Mouse (Mus musculus): ENCODE results near the gene Zbtb34. TPM values are rescaled to one million over a fixed set of nuclear protein-coding genes. Genes with fewer than 3 reads are reported as not detected.

Zbtb34 gene
- polyA plus RNA-seq, 1 experiment from 2014 or later = 10.8 TPM

DNA sequence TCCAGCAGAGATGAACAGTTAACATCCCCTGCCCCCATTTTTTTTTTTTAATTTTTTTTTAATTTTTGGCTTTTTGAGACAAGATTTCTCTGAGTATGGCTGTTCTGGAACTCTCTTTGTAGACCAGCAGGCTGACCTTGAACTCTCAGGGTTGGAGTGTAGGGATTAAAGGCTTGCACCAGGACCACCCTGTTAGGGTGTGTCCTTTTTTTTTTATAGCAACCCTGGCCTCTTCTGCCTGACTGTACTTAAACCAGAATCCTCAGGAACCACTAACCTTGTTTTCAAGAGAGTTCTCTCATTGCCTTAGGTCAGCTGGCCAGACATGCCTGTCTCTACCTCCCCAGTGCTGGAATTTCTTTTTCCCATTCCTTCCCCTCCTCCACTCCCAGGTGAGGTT is 13.7 kb upstream of the Zbtb34 start:
- Histone ChIP-seq H3K4me3 (ENCODE audit: low read depth, low read length) (no peak overlapping the region), H3K36me3 (ENCODE audit: insufficient read depth) (peaks cover 10% of the 10 kb centered on the region), H3K27me3 (ENCODE audit: insufficient read depth, low read length) (no peaks in the 10 kb centered on the region), H3K9me3 (ENCODE audit: low read depth, low read length) (no peaks in the 10 kb centered on the region), H3K4me1 (ENCODE audit: insufficient read depth) (no peaks in the 10 kb centered on the region), H3K4me2 (no peak overlapping the region), H3K9ac (no peak overlapping the region), H3K27ac (ENCODE audit: low read depth) (no peak overlapping the region)
- no peak for TF ChIP-seq CTCF (IDR thresholded peaks at IDR 0.05; ENCODE audit: low read depth)
- no peak for DNase-seq
- no peak for ATAC-seq (ENCODE audit: insufficient read depth)

DNA sequence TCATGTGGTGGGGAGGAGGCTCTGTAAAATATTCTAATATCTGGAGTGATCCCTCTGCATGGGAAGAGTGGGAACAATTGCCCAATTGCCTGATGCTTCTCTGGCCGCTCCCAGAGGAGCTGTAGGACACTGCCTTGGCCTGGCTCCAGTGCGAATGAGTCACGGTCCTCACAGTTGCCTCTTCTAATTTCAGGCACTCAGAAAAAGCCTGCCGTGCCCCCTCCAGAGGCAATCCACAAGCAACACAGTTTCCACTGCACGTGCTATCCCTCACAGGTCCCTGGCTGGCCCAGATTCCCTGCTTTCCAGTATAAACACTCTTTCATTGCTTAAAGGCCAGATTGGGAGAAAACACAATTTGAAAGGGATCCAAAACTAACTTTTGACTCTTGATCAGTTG is 13.2 kb upstream of the Zbtb34 start:
- H3K36me3 ChIP-seq (ENCODE audit: insufficient read depth) = peaks cover 5% of the 10 kb centered on the region; the same call in 1 of the 2 replicates
- ATAC-seq (ENCODE audit: insufficient read depth) (peak; percentile 33), DNase-seq (peak; percentile 80)
- no peak overlapping the region for H3K4me3 ChIP-seq (ENCODE audit: low read depth, low read length)
- TF ChIP-seq CTCF (IDR thresholded peaks at IDR 0.05; ENCODE audit: low read depth) = no peak
- H3K27ac ChIP-seq (ENCODE audit: low read depth) = no peak overlapping the region
- H3K27me3 ChIP-seq (ENCODE audit: insufficient read depth, low read length) = no peaks in the 10 kb centered on the region
- no peak overlapping the region for H3K4me2 ChIP-seq
- no peaks in the 10 kb centered on the region for H3K9me3 ChIP-seq (ENCODE audit: low read depth, low read length)
- peaks cover 2% of the 10 kb centered on the region; the same call in 1 of the 2 replicates for H3K4me1 ChIP-seq (ENCODE audit: insufficient read depth)
- no peak overlapping the region for H3K9ac ChIP-seq
- 30% methylated on average over 5 of the region's 5 CpGs for WGBS

DNA sequence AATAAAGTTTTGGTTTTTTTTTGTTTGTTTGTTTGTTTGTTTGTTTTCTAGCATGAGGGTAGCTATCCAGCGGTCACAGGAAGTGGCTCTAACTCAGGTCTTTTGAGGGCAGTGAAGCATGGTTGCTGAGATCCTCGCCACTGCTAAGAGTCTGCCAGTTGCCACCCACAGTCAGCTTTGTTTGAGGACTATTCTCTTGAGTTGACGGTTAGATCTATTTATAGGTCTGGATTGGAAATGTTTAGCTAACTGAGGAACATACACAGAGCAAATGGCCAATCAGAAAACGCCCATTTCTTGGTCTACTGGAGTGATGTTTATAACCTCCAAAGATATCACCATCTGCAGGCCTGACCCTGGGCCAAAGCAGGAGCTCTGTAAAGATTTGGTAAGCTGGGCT is 11.6 kb upstream of the Zbtb34 start:
- Histone ChIP-seq H3K4me1 (ENCODE audit: insufficient read depth) (peaks cover 3% of the 10 kb centered on the region; the same call in 1 of the 2 replicates), H3K27me3 (ENCODE audit: insufficient read depth, low read length) (no peaks in the 10 kb centered on the region), H3K9ac (no peak overlapping the region), H3K27ac (ENCODE audit: low read depth) (no peak overlapping the region), H3K36me3 (ENCODE audit: insufficient read depth) (no peaks in the 10 kb centered on the region), H3K4me2 (no peak overlapping the region), H3K9me3 (ENCODE audit: low read depth, low read length) (no peaks in the 10 kb centered on the region), H3K4me3 (ENCODE audit: low read depth, low read length) (no peak overlapping the region)
- DNase-seq (peak; percentile 21), ATAC-seq (ENCODE audit: insufficient read depth) (no peak)
- WGBS = 29% methylated on average over 4 of the region's 4 CpGs
- no peak for TF ChIP-seq CTCF (IDR thresholded peaks at IDR 0.05; ENCODE audit: low read depth)

DNA sequence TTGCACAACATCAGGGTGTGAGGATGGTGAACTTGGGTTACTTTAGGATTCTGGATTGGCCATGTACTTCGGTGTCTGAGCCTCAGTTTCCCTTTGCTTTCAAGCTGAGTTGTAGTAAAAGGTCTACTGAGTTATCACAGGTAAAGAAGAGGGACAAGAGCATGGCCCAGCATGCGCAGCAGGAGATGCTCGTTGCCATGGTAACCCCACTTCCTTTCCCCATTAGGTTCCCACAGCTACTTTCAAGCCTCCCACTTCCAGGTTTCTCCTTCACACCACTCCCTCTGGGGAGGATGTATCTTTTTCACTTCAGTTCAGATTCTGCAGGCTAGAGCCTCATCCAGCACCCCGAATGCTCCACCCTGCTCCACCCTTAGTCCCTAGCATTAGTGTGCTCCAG is 9.8 kb upstream of the Zbtb34 start:
- H3K27ac ChIP-seq (ENCODE audit: low read depth) = no peak overlapping the region
- H3K9me3 ChIP-seq (ENCODE audit: low read depth, low read length) = no peaks in the 10 kb centered on the region
- DNase-seq = peak; percentile 32
- peaks cover 6% of the 10 kb centered on the region for H3K4me1 ChIP-seq (ENCODE audit: insufficient read depth)
- no peak for TF ChIP-seq CTCF (IDR thresholded peaks at IDR 0.05; ENCODE audit: low read depth)
- no peak overlapping the region for H3K4me2 ChIP-seq
- no peak overlapping the region for H3K4me3 ChIP-seq (ENCODE audit: low read depth, low read length)
- WGBS = 25% methylated on average over 4 of the region's 4 CpGs
- no peaks in the 10 kb centered on the region for H3K36me3 ChIP-seq (ENCODE audit: insufficient read depth)
- ATAC-seq (ENCODE audit: insufficient read depth) = no peak
- no peaks in the 10 kb centered on the region for H3K27me3 ChIP-seq (ENCODE audit: insufficient read depth, low read length)
- no peak overlapping the region for H3K9ac ChIP-seq

DNA sequence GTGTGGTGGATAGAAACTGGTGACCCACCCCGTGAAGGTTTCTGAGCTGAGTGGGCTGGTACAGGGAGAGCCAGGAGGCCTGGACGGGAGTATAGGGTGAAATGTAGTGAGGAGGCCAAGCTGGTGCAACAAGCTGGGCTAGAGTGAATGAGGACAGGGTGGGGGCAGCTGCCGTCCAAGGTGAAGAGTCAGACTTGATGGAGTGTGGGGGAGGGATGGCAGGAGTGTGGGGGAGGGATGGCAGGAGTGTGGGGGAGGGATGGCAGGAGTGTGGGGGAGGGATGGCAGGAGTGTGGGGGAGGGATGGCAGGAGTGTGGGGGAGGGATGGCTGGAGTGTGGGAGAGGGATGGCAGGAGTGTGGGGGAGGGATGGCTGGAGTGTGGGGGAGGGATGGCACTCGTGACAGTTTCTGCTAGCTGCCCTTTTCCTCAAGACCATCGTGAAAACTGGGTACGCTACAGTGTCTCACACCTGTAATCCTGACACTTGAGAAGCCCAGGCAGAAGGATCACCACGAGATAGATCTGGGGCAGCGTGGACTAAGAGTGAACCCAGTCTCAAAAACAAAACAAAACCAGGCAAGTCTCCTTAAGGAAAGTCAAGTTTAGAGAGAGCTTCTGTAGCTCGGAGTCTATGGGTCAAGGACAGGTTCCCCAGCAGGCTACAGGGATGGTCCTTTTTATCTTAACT is 9.0 kb upstream of the Zbtb34 start:
- peaks cover 9% of the 10 kb centered on the region for H3K4me1 ChIP-seq (ENCODE audit: insufficient read depth)
- no peak overlapping the region for H3K4me3 ChIP-seq (ENCODE audit: low read depth, low read length)
- H3K9ac ChIP-seq = no peak overlapping the region
- no peak for TF ChIP-seq CTCF (IDR thresholded peaks at IDR 0.05; ENCODE audit: low read depth)
- no peak overlapping the region for H3K27ac ChIP-seq (ENCODE audit: low read depth)
- no peak overlapping the region for H3K4me2 ChIP-seq
- DNase-seq (no peak), ATAC-seq (ENCODE audit: insufficient read depth) (no peak)
- no peaks in the 10 kb centered on the region for H3K27me3 ChIP-seq (ENCODE audit: insufficient read depth, low read length)
- H3K9me3 ChIP-seq (ENCODE audit: low read depth, low read length) = no peaks in the 10 kb centered on the region
- 15% methylated on average over 9 of the region's 9 CpGs for WGBS
- H3K36me3 ChIP-seq (ENCODE audit: insufficient read depth) = no peaks in the 10 kb centered on the region

DNA sequence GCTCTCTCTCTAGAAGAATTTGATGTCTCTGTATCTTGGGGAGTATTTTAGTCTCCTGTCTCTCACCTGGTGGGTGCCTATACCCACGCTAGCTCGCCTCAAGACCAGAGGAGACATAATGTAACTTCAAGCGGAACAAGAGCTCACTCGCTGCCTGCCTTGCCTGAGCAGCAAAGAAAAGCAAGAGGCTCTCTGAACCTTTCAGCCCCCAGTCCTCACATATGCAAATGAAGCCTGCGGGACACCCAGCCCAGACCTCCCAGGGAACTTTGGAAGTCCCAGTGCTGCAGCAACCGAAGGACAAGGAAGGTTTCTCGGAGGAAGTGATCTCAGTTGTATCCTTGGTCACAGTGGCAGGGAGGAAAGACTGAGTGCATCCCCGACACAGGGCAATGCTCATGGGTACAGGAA is 8.4 kb upstream of the Zbtb34 start:
- no peak for TF ChIP-seq CTCF (IDR thresholded peaks at IDR 0.05; ENCODE audit: low read depth)
- no peaks in the 10 kb centered on the region for H3K36me3 ChIP-seq (ENCODE audit: insufficient read depth)
- no peak overlapping the region for H3K27ac ChIP-seq (ENCODE audit: low read depth)
- ATAC-seq (ENCODE audit: insufficient read depth) (no peak), DNase-seq (no peak)
- no peak overlapping the region for H3K9ac ChIP-seq
- H3K27me3 ChIP-seq (ENCODE audit: insufficient read depth, low read length) = no peaks in the 10 kb centered on the region
- peaks cover 9% of the 10 kb centered on the region for H3K4me1 ChIP-seq (ENCODE audit: insufficient read depth)
- 26% methylated on average over 8 of the region's 8 CpGs for WGBS
- no peak overlapping the region for H3K4me3 ChIP-seq (ENCODE audit: low read depth, low read length)
- no peak overlapping the region for H3K4me2 ChIP-seq
- H3K9me3 ChIP-seq (ENCODE audit: low read depth, low read length) = no peaks in the 10 kb centered on the region

DNA sequence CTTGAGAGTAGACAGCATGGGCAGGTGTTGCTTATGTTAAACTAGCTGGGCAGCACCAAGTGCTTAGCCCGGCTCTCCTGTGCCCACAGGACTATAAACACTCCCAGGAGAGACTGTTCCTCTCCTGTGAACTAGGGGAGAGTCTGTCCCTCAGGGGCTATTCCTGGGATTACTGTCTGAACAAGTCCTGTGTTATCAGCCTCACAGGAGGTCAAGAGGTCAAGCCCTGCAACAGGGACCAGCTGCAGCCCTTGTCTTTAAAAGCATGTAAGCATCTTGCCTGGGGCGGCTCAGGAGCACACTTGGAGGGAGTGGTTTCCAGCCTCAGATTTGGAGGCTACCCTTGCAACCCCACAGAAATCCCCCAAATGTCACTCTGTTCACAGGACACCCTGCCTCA is 7.3 kb upstream of the Zbtb34 start:
- H3K4me3 ChIP-seq (ENCODE audit: low read depth, low read length) = no peak overlapping the region
- no peaks in the 10 kb centered on the region for H3K27me3 ChIP-seq (ENCODE audit: insufficient read depth, low read length)
- TF ChIP-seq CTCF (IDR thresholded peaks at IDR 0.05; ENCODE audit: low read depth) = no peak
- no peaks in the 10 kb centered on the region for H3K36me3 ChIP-seq (ENCODE audit: insufficient read depth)
- DNase-seq (no peak), ATAC-seq (ENCODE audit: insufficient read depth) (no peak)
- no peak overlapping the region for H3K4me2 ChIP-seq
- H3K9ac ChIP-seq = no peak overlapping the region
- no peak overlapping the region for H3K27ac ChIP-seq (ENCODE audit: low read depth)
- peaks cover 9% of the 10 kb centered on the region for H3K4me1 ChIP-seq (ENCODE audit: insufficient read depth)
- H3K9me3 ChIP-seq (ENCODE audit: low read depth, low read length) = no peaks in the 10 kb centered on the region
- WGBS = 26% methylated on average over 2 of the region's 2 CpGs
